Mouse (Mus musculus) splenic B cell, adult 2 months (primary cell): ENCODE data around the gene Clca3a1.
"Not testable (repeated sequence)": the region's sequence is repeated elsewhere in the genome, so short reads cannot be mapped to it uniquely, and the experiment has no call there.

ENCODE experiments used
- DNase-seq: peaks from one replicate; pipeline ENCODE4 v3.0.0-alpha.2; 2011; ENCODE audit warnings: low read depth, low spot score
- H3K27me3 ChIP-seq: 2 replicates; pipeline ENCODE4 v1.6.1; 2012; ENCODE audit warnings: mild to moderate bottlenecking, low read length, moderate library complexity, mixed read lengths; ENCODE audit not compliant: control insufficient read depth, poor library complexity, insufficient read depth, severe bottlenecking
- H3K36me3 ChIP-seq: 2 replicates; pipeline ENCODE4 v1.6.1; 2012; ENCODE audit warnings: mild to moderate bottlenecking, low read length, moderate library complexity, mixed read lengths; ENCODE audit not compliant: control insufficient read depth, poor library complexity, insufficient read depth, severe bottlenecking

Clca3a1 gene

GRCm38 (mm10) chr3:144760592-144761309, at the start of gene Clca3a1:
Gene Clca3a1, minus strand, starts transcription at chr3:144760977.
- no peaks in the 10 kb centered on the region for H3K36me3 ChIP-seq
- no peak for DNase-seq
- no peaks in the 10 kb centered on the region for H3K27me3 ChIP-seq

DNA sequence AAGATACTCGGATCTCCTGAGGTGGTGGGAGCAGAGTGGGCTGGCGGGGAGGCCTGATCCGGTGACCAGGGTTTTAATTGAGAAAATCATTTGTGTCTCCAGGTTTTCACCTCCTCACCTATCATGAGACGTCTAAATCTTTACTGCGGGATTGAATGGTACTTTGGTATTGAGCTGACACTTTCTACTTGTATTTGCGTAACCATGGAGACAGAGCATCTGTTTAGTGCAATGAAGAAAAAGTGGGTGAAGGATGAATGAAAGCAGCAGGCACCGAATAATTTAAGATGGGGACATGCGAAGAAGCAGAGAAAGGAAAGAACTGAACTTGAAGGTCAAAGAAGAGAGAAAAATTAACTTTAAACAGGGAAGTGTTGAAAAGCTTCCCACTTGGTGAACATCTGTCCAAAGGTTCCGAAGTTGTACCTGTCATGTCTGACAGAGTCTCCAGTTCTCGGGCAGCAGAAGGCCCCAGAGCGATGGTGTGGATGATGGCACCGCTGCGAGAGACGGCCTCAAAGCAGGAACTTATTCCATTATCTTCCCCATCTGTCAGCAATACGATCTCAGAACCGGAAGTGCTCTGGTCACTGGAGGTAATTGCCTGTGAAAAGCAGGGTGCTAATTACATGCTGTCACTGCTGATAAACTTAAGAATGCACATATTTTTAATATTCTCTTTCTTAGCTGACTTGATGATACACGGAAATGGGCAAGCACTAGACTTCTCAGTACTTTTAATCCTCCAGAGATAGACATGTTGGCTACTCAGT, 47.6 kb upstream of the Clca3a1 start:
- H3K27me3 ChIP-seq, DNase-seq, H3K36me3 ChIP-seq: not testable (repeated sequence)

DNA sequence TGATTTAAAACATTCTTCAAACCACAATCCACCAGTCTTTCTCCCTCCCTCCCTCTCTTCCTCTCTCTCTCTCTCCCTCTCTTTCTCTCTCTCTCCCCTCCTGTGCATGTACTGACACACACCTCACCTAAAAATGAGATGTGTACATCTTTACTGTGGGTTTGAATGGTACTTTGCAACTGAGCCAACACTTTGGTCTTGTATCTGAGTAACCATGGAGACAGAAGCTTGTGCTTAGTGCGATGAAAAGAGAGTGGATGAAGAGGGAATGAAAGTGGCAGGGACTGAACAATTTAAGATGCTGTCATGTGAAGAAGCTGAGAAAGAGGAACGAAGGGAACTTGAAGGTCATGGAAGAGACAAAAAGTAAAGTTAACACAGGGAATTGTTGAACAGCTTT, 45.8 kb upstream of the Clca3a1 start:
- not testable (repeated sequence) for DNase-seq, H3K27me3 ChIP-seq, H3K36me3 ChIP-seq

DNA sequence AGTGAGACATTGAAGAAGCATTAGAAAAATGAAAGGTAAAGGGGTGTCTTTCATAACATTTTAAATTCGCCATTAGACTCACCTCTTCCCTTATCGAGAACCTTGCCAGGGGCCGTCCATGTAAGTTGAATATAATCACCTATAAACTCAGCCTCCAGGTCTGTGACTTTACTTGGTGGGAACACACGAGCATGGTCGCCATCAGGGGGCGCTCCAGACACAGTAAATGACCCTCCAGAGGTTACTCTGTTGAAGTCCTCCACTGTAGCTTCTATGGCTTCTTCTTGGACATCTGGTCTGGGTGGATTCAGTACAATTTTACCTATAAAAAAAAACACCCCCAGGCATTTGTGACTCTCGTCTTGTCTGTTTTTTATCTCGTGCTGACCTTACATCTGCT, 41.1 kb upstream of the Clca3a1 start:
- Histone ChIP-seq H3K36me3 (no peaks in the 10 kb centered on the region), H3K27me3 (no peaks in the 10 kb centered on the region)
- DNase-seq, result peak; percentile 1

- no peaks in the 10 kb centered on the region for H3K27me3 ChIP-seq
- no peaks in the 10 kb centered on the region for H3K36me3 ChIP-seq
- no peak for DNase-seq
These were observed 24.7 kb upstream of the Clca3a1 start for GRCm38 (mm10) chr3:144785181-144786148.

- no peak for DNase-seq
- Histone ChIP-seq H3K27me3 (no peaks in the 10 kb centered on the region), H3K36me3 (no peaks in the 10 kb centered on the region)
These were observed 4.4 kb upstream of the Clca3a1 start for GRCm38 (mm10) chr3:144765161-144765560.

GRCm38 (mm10) chr3:144761454-144761853, 677 bp upstream of the Clca3a1 start:
- no peaks in the 10 kb centered on the region for H3K27me3 ChIP-seq
- DNase-seq, result no peak
- H3K36me3 ChIP-seq, result no peaks in the 10 kb centered on the region

DNA sequence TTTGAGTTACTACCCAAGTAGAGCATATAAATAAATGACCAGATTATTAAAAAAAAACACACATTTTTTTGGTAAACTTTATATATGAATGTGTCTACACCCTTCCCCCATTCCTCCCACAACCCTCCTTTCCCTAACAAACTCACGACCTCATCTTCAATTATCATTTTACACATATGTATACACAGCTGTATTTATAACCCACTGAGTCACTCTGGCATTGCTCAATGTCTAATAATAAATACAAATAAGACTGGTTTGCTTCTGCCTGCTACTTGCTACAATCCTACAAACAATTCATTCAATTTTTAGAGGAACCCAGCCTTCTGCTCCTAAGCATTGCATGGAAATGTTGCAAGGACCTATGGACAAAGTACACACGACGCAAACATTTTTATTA, 1.1 kb downstream of the Clca3a1 start:
- Histone ChIP-seq H3K27me3 (no peaks in the 10 kb centered on the region), H3K36me3 (no peaks in the 10 kb centered on the region)
- DNase-seq, result no peak

DNA sequence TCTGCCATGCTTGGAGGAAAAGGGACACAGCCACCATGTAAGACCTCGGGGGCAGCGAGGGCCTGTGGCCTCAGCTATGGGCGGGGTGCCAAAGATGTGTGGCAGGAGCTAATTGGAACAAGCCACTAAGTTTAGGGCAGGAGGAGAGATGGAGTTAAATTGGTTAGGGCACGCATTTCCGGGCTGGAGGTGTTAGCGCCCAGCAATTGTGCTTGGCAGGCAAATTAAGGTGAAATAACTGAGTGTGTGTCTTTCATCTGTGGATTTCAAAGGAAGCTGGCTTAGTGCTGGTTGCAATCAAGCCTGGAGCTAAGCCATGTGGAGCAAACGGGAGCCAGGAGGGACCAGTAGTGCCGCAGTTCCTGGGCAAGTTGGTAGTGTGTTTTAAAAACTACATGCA, 4.7 kb downstream of the Clca3a1 start:
- DNase-seq, H3K27me3 ChIP-seq, H3K36me3 ChIP-seq: not testable (repeated sequence)

DNA sequence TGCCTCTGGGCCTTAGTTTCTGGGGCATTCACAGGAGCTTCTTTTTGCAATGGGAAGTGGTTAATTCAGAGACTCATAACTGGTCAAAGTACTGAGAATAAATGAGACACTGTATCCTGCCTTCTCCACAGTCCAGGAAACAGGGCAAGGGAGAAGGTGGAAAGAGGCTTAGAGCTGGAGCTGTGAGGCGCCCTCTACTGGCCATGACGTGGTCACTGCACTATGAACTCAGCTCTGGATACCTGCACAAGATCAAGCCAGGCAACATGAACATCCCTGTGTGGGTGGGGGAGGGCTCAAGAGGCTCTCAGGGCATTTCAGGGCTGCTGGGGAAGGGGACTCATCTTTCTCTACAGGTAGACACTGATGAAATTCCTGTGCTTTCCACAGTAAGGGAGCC, 7.7 kb downstream of the Clca3a1 start:
- Histone ChIP-seq H3K27me3 (no peaks in the 10 kb centered on the region), H3K36me3 (no peaks in the 10 kb centered on the region)
- DNase-seq, result peak; percentile 24

DNA sequence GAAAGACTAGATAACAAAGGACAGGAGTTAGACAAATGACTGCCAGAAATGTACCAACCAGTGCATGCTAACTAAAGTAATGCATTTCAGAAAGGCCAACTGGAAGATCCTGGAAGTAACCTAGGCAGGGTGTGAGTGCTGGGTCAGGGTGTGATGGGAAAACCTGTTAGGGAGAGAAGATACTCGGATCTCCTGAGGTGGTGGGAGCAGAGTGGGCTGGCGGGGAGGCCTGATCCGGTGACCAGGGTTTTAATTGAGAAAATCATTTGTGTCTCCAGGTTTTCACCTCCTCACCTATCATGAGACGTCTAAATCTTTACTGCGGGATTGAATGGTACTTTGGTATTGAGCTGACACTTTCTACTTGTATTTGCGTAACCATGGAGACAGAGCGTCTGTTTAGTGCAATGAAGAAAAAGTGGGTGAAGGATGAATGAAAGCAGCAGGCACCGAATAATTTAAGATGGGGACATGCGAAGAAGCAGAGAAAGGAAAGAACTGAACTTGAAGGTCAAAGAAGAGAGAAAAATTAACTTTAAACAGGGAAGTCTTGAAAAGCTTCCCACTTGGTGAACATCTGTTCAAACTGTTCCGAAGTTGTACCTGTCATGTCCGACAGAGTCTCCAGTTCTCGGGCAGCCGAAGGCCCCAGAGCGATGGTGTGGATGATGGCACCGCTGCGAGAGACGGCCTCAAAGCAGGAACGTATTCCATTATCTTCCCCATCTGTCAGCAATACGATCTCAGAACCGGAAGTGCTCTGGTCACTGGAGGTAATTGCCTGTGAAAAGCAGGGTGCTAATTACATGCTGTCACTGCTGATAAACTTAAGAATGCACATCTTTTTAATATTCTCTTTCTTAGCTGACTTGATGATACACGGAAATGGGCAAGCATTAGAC, 11.5 kb downstream of the Clca3a1 start:
- not testable (repeated sequence) for H3K36me3 ChIP-seq, DNase-seq, H3K27me3 ChIP-seq

- not testable (repeated sequence) for DNase-seq, H3K36me3 ChIP-seq
These were observed 13.1 kb downstream of the Clca3a1 start for GRCm38 (mm10) chr3:144747706-144748105.

DNA sequence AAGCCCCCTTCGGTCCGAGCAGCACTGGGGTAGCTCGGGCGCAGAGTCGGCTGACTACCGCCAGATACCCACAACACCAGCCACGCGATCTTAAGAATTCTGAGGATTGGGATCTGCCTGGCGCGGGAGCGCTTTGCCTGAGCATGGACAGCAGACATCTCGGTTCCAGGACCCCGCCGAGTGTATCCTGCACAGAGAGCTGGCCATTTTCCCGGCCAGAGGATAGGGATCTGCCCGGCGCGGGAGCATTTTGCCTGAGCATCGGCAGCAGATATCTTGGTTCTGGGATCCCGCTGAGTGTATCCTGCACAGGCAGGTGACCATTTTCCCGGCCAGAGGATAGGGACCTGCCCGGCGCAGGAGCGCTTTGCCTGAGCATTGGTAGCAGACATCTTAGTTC, 22.4 kb downstream of the Clca3a1 start:
- not testable (repeated sequence) for H3K27me3 ChIP-seq, DNase-seq, H3K36me3 ChIP-seq

More at GRCm38 (mm10) chr3:144747706-144748105, 13.1 kb downstream of the Clca3a1 start:
- H3K27me3 ChIP-seq, result not testable (repeated sequence)

- no peaks in the 10 kb centered on the region for H3K27me3 ChIP-seq
- H3K36me3 ChIP-seq, result no peaks in the 10 kb centered on the region
- DNase-seq, result peak; percentile 30
These were observed 23.9 kb downstream of the Clca3a1 start for GRCm38 (mm10) chr3:144736831-144737230.
